Mouse (Mus musculus) adipocyte (in vitro differentiated cells): ENCODE results near the gene Gfral.
A peak's percentile ranks its signal among the peaks of the same experiment; 100 is the strongest.

ENCODE experiments used
- DNase-seq: peaks from one replicate; pipeline ENCODE4 v3.0.0-alpha.2; 2016; ENCODE audit warnings: low spot score

Gene Gfral

GRCm38 (mm10) chr9:76213557-76213956 lies at the start of gene Gfral:
Gene Gfral, minus strand, starts transcription at chr9:76213657.
- no peak for DNase-seq

GRCm38 (mm10) chr9:76257731-76258130 lies 44.3 kb upstream of the Gfral start:
- no peak for DNase-seq

- no peak for DNase-seq
Measured at GRCm38 (mm10) chr9:76252544-76252943, 39.1 kb upstream of the Gfral start.

GRCm38 (mm10) chr9:76252109-76252508 lies 38.7 kb upstream of the Gfral start:
- DNase-seq, result no peak

DNA sequence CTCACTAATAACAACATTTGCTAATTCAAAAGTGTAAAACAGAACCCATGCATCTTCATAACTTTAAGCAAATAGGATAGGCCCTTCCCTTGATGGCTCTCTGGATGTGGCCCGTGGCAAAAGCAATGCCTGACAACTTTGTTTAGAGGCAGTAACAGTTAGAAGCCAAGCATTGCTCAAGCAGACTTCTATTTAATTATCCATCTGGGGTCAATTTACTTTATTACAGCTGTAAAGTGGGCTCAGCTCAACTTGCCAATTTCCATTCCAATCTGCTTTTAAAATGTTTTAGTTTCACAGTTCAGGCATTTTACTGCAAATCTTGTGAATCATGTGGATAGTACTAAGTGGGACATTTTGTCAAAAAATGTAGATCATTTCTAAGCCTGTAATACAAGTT lies 28.9 kb upstream of the Gfral start:
- no peak for DNase-seq

- no peak for DNase-seq
Measured at GRCm38 (mm10) chr9:76237946-76238345, 24.5 kb upstream of the Gfral start.

GRCm38 (mm10) chr9:76237243-76237642 lies 23.8 kb upstream of the Gfral start:
- no peak for DNase-seq

DNA sequence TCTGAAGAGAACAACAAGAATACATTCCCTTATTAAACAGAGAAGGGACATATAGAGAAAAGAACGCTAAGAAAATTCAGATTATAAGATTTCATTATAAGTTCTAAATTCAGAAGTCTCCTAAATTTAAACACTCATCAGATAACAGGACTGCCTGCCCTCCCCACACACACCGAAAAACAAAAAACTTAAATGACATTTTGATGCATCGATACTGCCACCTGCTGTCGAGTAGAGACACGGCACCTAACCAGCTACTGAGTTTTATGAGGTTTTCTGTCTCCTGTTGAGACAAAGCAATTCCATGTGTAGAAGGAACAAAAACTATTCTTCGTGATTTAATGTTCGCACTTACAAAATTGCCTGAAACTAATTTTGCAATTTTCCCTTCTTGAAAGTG lies 23.2 kb upstream of the Gfral start:
- DNase-seq, result peak; percentile 64

DNA sequence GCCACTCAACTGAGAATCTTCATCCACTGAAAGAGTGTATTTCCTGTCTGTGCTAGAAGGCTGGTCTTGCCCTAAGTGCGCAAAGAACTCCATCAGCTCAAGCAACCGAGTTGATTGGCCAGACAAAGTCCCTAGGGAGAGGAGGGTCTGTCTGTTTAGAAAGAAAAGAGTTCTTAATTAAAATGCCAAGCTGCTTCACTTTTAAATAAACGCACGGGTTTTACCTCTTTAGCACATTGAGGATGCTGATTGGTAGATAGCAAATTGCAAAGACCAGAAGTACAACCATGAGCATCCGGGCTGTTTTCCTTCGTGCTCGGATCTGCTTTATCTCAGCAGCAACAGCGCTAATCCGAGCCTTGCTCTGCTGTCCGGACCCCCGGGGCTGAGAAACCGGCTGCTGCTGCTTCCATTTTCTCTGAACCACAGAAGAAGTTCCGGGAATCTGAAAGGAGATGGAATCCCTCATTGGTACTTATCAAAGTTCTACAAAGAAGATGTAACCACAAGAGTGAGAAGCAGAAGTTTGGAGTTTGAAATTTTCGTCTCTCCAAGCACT lies 22.6 kb upstream of the Gfral start:
- no peak for DNase-seq

GRCm38 (mm10) chr9:76234899-76235298 lies 21.4 kb upstream of the Gfral start:
- no peak for DNase-seq

- no peak for DNase-seq
Measured at GRCm38 (mm10) chr9:76230400-76230799, 16.9 kb upstream of the Gfral start.

GRCm38 (mm10) chr9:76217178-76217975 lies 3.9 kb upstream of the Gfral start:
- DNase-seq, result no peak

GRCm38 (mm10) chr9:76214678-76215077 lies 1.2 kb upstream of the Gfral start:
- DNase-seq, result no peak

DNA sequence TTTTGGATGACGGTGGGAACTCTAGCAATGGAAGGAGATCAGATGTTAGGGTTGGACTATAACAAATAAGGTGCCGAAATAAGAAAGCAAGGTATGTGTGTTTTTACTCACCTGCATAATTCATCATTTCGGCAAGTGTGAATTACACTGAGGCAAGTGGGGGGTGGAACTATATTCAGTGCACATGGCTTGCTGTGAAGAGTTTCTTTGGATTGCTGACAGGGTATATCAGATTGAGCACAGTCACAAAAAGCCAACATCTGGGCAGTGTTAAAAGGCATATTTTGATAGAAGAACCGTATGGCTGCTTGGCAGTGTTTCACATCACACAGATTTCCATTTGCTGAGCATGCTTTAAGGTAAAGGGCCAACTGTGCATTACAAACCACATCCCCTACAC lies 16.5 kb downstream of the Gfral start:
- DNase-seq, result no peak

- no peak for DNase-seq
Measured at GRCm38 (mm10) chr9:76179221-76179620, 34.2 kb downstream of the Gfral start.

GRCm38 (mm10) chr9:76172686-76173295 lies 40.7 kb downstream of the Gfral start:
- DNase-seq, result no peak

DNA sequence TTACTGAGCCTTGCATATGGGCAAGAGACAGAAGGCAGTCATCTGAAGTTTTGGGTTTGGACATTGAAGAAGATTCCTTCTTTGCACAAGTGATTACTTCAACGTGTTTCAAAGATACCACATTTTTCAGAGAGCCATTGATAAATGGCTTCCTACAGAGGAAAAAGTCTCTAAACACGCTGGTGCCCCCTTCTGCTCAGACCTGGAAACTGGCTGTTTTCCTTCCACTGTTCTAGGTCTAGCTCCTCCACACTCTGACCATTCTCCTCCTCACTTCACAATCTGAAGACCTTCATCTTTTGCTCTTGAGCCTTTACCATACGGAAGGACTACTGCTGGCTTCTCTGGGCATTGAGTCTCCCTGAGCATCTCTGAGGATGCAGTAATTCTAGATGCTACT lies 45.1 kb downstream of the Gfral start:
- DNase-seq, result peak; percentile 8

DNA sequence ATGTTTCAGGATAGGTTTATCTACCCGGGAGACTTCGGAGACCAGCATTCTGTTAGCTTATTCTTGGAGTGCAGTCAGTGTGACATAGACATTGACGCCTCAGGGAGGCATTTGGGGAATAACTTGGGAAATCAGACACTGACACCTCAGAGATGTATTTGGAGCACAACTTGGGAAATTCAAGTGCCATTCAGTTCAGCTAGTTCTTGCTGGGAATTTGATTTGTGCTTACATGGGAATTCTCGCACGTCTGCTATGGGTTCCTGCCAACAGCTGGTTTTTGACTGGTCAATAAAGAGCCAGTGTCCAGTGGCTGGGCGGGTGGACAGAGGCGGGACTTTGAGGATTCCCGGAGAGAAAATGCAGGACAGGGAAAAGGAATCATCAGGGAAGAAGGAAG lies 51.0 kb downstream of the Gfral start:
- DNase-seq, result peak; percentile 4

DNA sequence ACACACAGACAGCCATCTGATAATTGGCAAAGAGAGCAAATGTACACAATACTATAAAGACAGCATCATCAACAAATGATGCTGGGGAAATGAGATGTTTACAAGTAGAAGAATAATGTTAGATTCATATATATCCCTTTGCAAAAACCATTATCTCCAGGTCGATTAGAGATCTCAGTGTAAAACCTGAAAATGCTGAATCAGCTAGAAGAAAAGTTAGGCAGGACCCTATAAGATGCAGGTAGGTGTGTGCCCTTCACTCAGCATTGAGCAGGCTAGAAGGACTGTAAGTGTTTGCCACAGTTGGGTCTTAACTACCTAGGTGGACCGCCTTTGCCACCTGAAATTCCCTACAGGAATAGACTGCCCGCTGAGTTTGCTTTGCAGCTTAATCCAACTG lies 67.9 kb downstream of the Gfral start:
- no peak for DNase-seq

DNA sequence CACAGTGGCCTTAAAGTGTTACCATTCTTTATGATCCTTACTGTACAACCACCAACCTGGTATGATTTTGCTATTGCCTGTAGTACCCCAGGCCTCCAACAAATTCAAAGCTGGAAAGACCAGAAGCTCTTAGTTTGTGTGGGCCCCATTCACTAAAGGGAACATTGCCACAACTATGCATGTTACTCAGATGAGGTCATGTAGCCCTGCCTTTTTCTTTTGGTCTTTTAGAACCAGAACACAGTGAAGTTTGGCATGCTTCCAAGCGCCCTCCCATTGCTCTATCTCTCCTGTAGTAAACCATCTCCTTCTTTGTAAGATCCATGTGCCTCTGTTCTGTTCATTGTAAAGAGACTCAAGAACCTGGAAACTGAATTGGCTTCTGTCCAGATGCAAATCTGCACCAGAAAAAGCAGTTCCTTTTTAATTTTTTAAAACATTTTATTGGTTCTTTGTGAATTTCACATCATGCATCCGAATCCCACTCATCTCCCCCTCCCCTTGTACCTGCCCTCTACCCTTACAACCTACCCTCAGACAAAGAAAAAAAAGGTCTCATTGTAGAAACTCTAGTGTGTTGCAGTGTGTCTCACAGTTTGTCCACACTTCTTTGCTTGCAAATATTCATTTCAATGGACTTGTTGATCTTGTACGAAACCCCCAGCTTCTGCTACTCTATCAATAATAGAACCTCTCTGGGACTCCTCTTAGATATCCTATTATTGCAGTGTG lies 74.9 kb downstream of the Gfral start:
- no peak for DNase-seq

DNA sequence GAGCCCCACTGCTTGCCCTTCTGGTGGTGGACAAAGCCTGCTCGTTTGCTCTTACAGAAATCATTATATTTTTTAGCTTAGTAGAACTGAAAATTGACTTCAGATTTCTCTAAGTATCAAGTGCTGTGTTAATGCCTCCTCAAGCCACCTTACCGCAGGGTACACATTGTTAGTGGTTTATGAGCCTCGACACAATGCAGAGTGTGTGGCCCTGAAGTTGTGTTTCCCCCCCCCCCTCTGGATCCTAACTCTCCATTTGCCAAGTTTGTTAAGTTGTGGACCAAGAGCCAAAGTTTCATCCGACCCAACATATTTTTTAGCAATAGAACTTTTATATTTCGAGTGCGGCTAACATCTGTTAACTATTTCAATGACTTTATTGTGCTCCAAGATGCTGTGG lies 79.4 kb downstream of the Gfral start:
- no peak for DNase-seq

GRCm38 (mm10) chr9:76129353-76129752 lies 84.1 kb downstream of the Gfral start:
- no peak for DNase-seq

- no peak for DNase-seq
Measured at GRCm38 (mm10) chr9:76124249-76124648, 89.2 kb downstream of the Gfral start.
